Mouse (Mus musculus) left cerebral cortex, adult 8-10 months (tissue): Measurements from ENCODE around the gene Tsga10. TPM values are rescaled to one million over a fixed set of nuclear protein-coding genes. Genes with fewer than 3 reads are reported as not detected.
"Not testable (repeated sequence)": the region's sequence is repeated elsewhere in the genome, so short reads cannot be mapped to it uniquely, and the experiment has no call there.

Source experiments
- DNase-seq, 2 experiments: peaks; one replicate each; pipeline ENCODE4 v3.0.0; 2022; ENCODE audit warnings: low spot score in 2 of 2
- total RNA-seq, 4 experiments: library from RNA; stranded (reverse); gene quantifications; 2 replicates each; pipeline ENCODE4 v1.2.4; 2022

Tsga10 gene
- total RNA-seq, 4 experiments from 2014 or later: 15.9 to 18.9 (median 17.4) TPM

DNA sequence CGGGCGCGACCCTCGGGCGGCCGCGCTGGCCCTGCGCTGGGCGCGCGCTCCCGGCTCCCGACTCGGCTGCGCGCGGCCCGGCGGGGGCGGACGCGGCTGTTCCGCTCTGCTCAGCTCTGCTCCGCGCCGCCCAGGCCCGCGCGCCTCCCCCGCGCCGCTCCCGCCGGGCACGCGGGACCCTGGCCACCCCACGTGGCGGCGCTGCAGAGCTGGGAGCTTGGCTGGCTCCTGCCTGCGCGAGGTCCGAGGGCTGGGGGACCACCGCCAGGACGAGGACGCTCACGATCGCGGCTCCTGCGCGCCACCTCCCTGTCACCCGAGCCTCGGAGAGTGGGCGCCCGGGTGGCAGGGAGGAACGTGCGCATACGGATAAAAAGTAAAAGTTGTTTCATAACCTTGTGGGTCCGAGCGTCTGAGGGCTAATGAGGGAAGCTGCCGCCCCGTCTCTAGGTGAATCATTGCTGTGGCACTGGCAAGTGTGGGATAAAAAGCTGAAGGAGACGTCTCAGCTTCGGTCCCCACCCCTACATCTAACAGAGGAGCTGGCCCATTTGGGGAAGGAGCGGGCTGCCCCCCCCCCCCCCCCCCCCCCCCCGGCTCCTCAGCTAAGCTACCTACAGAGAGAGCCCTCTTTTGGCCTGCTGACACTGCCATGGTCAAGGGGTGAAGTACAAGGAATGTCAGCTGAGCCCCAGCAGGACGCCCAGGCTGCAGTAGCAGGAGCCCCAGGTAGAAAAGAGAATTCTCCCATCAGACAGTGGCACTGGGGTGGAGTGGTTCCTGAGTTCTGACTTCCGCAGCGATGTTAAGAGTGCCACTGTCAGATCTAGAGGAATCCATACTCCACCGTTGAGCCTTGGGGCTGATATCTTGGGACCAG is 146.2 kb downstream of the Tsga10 start, which contains the start of gene 2010300C02Rik:
Gene 2010300C02Rik (minus strand): TSS at position 325 of the 880 bp plus-strand sequence.
- peak; percentile 70 to 82 for DNase-seq

DNA sequence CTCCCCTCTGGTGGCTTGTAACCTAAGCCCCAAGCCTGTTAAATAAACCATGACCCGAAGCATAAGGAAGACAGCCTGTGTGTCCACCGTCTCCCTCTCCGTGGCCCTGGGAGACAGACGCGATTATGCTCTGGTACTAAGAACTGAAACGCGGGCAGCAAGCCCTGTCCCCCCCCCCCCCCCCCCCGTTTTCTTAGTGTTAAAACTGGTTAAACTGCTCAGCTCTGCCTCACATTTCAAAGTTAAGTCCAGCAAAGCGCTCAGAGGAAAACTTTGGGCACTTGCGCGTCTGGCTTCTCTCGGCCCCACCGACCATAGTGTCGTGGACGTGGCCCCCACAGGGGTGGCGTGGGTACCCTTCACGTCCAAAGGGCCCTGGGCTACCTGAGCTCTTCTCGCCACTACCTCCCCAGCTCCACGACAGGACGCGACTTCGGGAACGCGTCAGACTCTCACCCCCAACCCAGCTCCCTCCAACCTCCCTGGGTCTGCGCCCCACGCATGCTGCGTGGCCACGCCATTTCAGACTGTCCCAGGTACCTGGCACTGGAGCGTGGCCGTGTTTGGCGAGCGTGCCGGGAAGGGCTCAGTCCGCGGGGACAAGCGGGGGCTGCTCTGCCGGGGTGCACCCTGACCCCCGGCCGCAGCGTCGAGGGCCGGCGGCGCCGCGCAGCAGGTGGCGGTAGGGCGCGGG is 147.1 kb downstream of the Tsga10 start:
- no peak for DNase-seq

DNA sequence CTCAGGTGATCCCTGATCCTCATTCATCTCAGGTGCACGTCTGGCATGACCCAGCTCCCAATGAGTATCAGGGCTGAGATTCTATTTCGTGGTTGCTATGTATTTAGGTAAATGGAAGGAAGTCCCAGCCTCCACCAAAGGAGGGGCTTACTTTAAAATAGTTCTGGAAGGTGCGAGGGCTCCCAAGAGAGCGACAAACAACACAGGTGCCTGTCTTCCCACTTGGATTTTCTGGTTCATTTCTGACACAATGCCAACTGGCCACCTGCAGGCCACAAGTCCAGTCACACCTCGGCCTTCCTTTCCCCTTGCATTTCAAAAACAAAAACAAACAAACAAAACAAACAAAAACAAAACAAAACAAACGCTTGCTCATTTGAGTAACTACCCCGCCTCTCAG is 147.7 kb downstream of the Tsga10 start:
- DNase-seq: no peak

DNA sequence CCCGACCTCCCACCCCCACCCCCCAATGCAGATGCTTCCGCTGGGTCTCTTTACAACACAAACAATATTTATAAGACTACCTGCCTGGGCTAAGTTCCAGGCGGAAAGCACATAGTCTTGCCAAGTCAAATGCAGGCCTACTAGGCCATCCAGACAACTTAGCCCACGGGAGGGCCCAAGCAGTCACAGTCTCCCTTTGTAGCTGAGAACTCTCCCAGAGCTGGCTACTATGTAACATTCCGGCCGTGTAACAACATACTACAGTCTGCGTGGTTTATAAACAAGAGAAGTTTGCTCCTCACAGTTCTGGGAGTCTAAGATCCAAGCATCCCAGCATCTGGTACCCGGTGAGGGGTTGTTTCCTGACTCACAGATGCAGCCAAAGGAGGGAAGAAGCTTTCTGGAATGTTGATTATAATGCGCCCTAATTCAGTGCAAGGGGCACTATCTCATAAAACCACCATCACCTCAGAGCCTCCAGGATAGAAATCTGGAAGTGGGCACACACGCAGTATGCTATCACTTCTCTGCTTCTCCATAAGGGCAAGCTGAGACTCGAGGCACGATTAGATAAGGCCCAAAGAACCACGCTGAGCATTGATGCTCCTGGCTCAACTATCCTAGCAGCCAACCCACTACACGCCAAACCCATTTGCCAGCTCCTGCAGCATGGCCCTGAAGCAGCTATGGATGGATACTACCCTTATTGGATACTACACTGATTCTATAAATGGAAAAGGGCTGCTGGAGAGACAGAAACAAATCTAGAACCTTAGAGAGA is 148.6 kb downstream of the Tsga10 start:
- no peak for DNase-seq

DNA sequence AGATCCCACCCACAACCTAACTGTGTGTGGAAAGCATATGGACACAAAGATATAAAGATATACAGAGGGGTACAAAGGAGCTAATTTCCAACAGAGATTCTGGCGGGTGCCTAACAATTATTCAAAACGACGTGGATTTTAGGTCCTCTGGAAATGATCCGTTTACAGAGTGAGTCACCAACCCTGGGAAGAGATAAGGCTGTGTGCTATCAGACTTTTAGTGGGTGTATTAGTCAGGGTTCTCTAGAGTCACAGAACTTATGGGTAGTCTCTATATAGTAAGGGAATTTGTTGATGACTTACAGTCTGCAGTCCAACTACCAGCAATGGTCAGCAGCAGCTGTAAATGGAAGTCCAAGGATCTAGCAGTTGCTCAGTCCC is 153.9 kb downstream of the Tsga10 start:
- DNase-seq: not testable (repeated sequence)

DNA sequence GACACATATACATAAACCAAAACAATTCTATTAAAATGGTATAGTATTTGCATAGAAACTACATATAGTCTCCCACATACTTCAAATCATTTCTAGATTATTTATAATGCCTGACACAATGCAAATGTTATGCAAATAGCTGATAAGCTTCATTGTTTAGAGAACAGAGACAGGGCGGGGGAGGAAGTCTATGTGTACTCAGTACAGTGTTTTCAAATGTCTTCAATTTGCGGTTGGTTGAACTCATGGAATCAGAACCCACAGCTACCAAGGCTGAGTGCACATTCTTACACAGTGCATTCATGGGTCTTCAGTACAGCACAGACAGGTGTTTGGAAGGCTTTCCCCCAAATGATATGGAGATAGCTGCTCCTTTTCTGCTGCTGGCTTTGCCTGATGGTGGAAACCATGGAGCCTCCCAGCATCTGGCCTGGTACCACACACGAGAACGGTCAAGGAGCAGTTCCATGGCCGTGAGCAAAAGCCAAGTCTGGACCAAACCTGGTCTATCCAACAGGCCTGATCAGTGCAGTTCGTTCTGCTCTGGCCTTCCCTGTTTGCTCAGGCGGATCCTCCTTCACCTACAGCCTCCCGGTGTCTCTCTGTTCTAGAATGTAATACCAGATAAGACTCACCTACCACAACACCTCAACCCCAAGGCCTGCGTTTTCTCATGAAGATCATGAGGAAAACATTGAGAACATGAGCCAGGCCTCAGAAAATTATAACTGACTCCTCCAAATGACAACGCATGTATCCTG is 154.5 kb downstream of the Tsga10 start:
- DNase-seq: no peak

DNA sequence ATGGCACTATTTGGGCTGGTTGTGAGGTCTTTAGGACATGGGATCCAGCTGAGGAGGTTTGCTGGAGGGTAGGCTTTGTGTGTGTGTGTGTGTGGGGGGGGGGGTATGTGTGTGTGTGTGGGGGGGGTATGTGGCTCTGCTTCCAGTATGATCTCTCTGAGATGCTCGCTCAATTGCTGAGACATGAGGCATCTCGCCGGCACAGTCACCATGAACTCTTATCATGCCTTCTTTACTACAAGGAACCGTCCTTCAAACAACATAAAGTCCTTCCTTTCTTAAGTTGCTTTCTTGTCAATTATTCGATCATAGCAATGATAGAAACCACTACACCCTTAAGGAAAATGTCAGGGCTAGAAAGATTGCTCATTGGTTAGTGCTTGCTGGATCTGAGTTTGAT is 155.1 kb downstream of the Tsga10 start:
- DNase-seq: no peak

DNA sequence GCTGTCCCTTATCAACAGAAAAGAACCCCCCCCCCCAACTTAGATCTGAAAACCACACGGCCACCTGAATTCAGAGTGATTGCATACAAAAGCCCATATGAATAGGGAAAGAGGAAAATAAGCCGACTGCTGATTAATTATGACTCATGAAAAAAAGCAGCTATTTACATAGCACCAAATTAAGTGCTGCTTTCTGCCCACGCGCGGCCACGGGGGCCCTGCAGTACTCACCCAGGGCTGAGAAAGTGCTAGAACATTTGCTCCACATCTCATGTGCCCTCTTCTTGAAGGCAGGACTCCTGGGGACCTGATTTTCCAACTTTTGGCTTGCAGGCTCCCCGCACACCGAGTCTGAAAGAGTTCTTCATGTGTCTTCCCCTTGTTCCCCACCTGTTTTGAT is 156.5 kb downstream of the Tsga10 start:
- DNase-seq: no peak

DNA sequence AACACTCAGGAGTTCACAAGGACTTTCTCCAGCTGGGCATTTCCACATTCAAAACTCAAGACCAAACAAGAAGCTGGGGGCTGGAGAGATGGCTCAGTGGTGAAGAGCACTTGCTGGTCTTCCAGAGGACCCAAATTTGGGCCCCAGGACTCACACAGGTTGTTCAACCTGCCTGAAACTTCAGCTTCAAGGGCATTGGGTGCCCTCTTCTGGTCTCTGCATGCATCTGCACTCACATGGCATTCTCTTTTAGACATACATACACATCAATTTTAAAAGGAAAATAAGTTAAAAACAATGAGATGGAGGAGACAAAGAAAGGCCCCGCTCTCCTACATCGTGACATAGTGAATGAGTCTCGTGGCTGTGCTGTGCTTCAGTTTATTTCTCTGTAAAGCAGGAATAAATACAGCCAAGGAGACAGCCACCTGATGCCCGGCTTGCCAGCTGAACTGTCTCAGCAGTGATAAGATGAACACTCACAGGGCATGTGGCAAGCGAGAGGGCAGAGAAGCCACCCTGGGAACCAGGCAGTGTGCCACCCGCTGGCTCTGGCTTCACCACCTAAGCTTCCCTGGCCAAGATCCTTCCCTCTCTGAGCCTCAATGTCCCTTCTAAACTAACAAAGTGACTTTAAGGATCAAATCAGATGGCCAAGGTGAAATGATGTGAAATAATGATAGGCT is 157.8 kb downstream of the Tsga10 start:
- DNase-seq: no peak

Other genes starting within 250 kb of the Tsga10 start
- gene 2010300C02Rik, start 146.3 kb downstream of the Tsga10 start, total RNA-seq: 100 to 1,000 TPM; 243 to 289 (median 255) TPM
- 10 to 100 TPM in 3 of 4 experiments, 1 to 10 TPM in 1; 9.2 to 13.0 (median 11.9) TPM for gene Lipt1, start 5.3 kb upstream of the Tsga10 start, total RNA-seq
- 10 to 100 TPM in 2 of 4 experiments, 1 to 10 TPM in 2; 7.4 to 11.8 (median 9.4) TPM for gene Mitd1, start 24.0 kb upstream of the Tsga10 start, total RNA-seq
- 100 to 1,000 TPM; 129 to 154 (median 145) TPM for gene Mrpl30, start 24.0 kb upstream of the Tsga10 start, total RNA-seq
- not detected for gene Lyg2, start 50.1 kb upstream of the Tsga10 start, total RNA-seq
- not detected for gene Lyg1, start 91.3 kb upstream of the Tsga10 start, total RNA-seq
- 10 to 100 TPM; 57.1 to 62.3 (median 61.7) TPM for gene Txndc9, start 131.5 kb upstream of the Tsga10 start, total RNA-seq
- 10 to 100 TPM; 36.2 to 40.3 (median 37.5) TPM for gene Eif5b, start 131.6 kb upstream of the Tsga10 start, total RNA-seq